Mouse (Mus musculus) kidney, postnatal 36 days (tissue): Measurements from ENCODE around the gene Adam22.

Experiments
- DNase-seq, 2 experiments: peaks; one replicate each; pipeline ENCODE4 v3.0.0; 2021 to 2022; ENCODE audit warnings: mixed read lengths in 2 of 2

The Adam22 gene

DNA sequence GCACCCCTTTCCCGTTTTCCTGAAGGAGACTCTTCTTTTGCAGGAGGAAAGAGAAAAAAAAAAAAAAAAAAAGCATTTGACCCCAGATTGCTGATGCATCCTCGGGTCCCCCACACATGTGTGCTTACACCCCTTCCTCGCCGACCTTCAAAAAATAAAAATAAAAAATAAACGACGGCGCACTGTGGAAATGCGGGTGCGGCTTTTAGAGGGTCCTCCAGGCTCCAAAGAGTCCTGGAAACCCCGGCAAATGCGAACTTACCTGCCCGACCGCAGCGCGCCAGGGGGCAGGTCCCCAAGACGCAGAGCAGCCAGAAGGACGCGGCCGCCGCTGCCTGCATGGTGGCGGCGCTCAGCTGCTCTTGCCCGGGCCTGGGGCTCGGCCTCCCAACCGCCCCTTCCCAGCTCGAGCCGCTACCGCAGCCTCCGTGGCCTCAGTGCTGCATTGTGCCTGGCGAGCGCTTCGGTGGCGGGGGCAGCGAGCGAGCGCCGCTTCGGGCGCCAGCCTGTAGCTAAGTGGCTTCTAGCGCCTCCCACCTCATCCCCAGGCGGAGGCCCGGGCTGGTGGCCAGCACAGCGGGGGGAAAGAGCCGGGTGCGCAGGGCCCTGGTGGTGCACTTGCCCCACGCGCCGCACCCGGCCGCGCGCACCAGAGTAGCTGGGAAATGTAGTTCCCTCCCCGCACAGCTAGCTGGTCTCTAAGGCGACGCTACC, at the start of gene Adam22:
Adam22 (minus strand) TSS at position 547 of the 714 bp plus-strand sequence.
- peak; percentile 69 to 84 for DNase-seq

DNA sequence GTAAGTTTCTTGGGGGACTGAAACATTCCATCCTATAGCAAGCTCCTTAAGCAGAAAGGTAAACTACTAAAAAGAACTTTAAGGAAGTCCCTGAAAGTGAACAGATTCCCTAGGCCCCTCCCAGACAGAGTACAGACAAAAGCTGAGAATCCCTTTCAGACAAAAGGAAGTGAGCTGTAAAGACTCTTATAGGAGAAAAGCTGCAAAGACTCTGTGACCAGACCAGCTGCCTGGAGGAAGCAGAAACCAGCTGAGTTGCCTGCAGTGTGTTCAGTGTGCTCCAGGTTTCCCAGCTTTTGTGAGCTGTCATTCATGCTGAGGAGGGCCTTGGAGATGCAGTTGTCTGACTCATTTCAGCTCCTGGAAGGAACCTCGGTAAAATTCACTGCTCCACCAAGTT, 49.5 kb upstream of the Adam22 start:
- DNase-seq = no peak

DNA sequence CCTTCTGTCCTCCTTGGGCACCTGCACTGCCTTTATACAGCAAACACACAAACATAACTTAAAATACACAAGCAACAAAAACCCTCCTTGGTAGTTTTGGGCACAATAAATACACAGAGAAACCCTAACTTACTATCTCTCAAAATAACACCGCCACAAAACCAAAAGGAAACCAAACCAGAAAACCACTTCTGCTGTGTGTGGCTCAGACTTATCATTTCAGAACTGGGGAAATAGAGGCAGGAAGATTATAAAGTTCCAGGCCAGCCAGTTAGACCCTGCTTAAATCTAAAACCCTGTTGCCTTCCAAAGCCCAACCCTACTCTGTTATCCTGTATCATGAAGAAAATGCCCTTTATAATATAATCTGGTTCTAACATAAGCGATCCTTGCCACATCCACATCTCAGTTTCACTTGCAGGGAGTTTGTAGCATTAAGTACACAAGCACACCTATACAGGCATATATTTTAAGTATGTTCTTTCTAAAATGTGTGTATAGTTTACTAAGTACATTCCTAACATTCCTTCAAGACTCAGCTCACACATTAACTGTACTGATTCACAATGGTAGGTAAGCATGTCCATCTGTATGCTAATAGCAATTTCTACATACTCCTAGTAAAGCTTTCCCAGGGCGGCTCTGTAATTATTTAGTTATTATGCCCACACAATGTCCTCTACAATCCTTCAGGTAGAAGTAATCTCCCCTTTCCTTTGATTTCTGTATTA, 48.9 kb upstream of the Adam22 start:
- DNase-seq = no peak

DNA sequence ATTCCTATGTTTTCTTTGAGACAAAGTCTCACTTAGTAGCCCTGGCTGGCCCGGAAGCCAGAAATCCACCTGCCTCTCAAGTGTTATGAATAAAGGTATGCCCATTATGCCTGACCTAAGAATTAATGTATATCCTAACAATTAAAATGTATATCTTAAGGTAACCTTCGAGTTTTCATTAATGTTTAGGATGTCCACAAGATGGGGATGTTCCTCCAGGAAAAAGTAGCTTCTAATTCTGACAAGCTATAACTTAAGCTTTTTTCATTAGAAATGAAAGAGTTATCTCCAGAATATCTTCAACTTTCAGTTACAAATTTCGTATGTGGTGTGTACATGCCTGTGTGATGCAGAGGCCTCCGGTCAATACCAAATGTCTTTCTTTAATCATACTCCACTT, 40.8 kb upstream of the Adam22 start:
- DNase-seq = no peak

DNA sequence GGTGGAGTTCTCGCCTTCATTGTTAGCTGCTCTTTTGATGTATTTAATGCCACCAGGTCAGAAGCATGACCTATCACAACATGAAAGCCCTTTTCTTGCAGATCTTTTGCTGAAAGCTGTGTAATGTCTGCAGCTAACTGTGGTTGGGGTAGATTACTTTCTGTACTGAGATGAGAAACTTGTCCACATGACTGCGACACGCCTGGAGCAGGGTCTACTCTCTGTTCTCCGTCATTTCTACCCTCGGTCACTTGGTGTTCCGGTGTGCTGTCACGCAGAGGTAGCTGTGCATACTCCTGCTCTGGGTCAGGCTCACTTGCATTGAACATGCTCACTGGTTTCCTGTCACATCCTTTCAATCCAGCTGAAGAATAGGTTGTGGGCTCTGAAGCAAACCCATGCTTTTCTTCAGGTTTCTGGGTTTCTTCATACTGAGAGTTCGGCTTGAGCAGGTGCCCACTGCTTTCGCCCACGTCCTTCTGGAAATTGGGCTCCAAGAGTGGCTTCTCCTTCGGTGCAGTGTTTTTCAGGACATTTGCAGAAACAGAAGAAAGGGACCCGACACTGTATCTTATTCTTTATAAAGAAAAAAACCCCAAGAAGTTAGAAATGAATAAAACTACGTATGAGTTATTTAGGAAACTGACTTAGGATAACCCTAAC, 29.8 kb upstream of the Adam22 start:
- no peak for DNase-seq

DNA sequence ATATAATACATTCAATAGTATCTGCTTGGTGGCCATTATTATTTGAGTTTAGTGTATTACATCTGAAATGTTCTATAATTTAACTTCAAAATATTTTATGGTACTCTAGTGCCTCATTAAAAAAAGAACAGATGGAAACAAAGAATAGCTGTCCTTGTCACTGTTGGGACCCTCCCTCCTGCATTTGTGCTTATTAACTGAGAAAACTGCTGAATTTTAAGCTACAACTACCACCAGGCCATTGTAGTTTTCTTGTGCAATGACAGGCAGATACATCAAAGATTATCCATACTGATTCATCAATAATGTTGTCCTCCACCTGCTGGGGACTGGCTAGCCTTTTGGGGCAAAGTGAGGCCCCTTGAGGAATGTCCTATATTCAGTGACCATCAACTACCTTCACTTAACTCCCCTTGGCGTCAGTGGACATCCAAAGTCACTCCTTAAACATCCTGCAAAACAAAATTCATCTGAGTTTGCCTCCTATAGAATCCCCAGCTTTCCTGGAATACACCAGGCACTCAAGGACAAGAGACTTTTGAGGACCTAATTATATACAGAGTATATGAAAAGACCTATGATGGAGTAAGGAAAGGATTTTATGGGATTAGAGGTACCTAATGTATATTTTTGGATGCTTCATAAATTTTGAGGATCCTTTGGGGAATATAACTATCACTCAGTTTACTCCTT, 26.1 kb upstream of the Adam22 start:
- no peak for DNase-seq

DNA sequence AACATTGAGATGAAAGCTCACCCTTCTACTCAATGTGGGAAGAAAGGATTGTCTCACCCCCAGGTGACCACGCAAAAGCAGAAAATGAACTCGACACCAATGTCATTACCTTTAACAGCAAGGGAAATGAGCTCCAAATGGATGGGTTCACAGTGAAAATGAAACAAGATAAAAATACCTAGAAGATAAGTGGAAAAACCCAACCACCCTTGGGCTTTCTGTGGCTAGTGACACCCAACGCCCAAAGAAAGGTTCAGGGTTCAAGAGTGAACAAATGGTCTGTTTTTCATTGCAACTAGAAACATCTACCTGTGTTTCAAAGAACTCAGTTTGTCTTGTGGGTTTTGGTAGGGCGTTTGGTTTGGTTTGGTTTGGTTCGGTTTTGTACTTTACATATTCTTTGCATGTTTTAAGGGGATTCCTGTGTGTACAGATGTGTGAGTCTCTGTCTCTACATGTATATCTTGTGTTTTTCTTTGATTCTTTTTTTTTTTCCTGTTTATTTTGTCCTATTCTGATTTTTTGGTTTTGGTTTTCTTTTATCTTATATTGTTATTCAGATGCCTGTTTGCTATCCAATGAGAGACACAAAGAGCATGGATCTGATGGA, 6.4 kb upstream of the Adam22 start:
- no peak for DNase-seq

DNA sequence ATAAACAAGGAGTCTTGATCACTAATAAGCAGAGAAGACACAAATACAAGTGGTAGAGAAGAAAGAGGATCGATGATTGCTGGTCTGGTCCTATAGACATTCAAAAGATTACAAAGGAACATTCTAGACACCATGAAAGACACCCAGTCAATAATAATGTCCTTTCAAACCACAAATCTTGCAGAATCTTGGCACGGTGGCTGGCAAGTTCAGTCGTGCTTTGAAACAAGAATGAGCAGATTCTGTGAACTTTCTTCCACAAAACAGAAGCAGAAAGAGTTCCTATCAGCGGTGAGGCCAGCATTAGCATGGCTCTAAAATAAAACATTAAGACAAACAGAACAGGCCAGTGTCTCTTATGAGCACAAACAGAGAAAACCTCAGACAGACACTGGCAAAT, 5.5 kb upstream of the Adam22 start:
- DNase-seq = no peak

DNA sequence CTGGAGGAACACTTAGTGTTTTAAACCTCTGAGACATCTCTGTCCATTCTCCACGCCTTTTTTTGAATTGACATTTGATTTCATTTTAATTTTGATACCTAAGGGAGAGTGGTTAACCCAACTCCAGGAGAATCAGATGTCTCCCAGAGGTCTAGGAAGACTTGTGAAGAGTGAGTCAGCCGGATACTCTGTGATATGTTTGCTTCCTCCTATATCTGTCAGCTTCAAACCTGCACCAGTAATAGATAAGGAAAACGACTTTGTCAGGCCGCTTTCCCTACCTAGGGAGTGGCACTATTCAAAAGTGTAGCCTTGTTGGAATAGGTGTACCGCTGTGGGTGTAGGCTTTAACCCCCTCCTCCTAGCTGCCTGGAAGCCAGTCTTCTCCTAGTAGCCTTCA, 821 bp upstream of the Adam22 start:
- no peak for DNase-seq

DNA sequence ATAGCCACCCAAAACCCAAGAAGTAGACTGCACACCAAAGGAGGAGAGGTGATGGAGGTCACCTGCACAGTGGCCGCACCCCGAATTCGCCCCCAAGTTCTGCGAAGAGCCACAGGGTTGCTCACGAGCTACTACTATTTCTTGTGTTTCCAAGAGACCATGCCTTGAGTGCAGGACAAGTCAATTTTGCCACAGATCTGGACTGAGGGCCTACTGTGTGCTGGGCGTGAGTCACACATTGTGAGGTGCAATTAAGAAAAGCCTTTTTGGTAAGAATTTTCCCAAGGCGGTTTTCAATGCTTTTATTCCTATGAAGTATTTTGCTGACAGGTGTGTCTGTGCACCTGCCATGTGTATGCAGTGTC, 350 bp upstream of the Adam22 start:
- DNase-seq = no peak

DNA sequence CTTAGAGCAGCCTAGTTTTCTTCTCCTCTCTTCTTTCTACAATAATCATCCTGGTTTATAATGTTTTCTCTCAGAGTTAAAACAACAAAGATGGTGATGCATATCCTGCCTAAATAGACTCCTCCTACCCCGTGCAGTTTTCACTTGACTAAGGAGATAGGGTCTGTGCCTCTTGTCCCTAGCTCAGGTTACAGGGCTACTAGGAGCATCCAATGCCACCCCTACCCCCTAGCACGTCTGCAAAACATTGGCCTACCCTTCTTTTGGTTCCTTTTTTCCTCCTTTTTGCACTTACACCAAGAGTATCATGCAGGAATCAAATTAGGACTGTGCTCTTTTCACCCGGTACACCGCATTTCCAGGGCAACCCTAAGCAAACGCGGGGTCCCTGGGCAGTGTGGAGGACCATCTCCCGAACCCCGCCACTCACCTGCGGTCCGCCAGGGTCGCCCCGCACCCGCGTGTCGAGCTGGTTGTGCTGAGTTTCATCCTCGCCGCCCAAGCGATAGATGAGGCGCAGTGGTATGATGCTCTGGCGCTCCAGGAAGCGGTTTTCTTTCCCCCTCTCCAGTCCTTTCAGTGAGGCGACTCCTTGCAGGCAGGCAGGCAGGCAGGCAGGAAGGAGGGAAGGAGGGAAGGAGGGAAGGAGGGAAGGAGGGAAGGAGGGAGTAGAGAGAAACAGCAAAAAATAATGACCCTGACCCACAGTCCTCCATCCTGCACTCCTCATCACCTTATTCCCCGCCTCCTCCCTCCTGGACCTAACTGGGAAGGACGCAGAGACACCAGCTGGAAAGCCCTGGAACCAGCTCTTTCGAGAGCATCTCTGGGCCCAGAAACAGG, 968 bp downstream of the Adam22 start:
- DNase-seq = no peak

DNA sequence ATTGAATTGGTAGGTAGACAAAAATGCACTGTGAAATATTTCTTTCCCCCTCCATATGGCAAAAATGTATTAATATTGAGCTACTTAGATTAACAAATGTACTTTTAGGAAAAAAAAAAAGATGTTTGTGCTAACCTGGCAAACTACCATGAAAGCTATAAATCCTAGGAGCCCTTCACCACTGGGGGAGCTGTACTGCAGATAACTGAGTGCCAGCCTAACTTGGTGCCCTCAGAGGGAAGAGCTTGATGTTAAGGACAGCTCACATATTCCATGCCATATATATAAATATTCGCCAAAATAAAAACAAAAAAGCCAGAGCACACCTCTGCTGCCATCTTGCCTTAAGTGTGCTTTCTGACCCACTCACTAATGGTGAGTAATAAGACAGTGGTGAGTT, 5.6 kb downstream of the Adam22 start:
- peak in 1 of 2 experiments; percentile 22 for DNase-seq

DNA sequence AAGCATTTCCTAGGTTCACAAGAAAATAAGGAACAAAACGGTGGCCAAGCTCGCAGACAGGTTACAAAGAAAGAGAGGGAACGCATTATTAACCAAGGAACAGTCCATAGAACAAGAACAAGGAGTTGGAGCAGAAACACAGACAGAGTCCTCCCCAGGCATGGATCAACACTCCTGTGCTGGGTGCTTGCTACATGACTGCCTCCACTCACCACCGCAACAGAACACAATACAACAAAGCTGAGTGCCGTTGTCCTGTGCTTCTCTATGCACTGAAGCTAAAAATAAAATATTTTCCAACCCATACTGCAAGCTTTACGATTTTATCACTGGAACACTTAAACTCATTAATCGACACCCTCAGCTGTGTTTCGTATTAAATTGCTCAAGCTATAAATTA, 10.3 kb downstream of the Adam22 start:
- DNase-seq = no peak

DNA sequence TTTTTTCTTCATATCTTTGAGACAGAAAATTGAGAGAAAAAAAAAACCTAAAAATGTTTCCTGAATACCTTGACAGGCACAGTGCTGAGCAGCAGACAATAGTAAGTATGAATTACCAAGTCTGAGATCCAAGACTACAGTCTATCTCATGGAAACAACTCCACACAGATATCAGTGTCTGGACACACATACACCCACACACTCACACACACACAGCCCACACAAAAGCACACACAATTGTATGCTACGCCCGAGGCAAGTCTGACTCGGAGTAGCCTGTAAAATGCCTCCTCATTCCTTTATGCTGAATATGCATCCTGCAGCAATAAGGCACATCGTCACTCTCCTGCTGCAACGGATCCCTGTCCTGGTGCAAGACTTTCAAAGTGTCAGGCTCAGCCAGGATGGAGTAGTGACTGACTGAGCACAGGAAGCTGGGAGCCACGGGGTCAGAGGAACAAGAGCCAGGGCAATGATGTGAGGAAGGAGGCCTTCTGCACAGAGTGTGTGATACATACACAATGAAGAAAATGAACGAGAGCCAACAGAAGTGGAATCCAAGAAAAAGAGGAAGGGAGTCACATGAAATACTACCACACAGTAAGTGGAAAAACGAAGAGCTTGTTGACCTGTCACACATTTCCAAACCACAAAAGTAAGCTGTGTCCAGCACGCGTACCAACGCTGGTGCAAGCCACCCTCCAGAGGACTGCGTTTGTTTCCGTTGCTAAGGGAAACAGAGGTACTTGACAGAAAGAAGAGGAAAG, 10.9 kb downstream of the Adam22 start:
- peak; percentile 30 to 31 for DNase-seq

DNA sequence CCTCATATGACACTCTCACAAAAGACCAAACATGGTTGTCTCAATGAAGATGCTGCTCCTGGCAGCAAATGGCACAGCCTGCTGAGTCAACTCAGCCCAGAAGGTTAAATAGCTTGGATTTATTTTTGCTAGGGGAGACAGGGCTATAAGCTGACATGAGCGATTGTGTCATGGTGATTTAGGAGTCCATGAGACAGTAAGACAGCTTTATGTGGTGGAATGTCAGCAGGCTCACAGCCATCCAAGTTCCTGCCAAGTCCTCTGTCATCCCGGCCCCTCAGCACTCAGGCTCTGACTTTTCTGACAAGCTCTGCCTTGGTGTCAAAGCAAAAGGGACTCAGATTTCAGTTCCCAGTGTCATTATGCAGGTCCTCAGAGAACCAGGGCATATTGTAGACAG, 11.6 kb downstream of the Adam22 start:
- peak; percentile 19 to 25 for DNase-seq

DNA sequence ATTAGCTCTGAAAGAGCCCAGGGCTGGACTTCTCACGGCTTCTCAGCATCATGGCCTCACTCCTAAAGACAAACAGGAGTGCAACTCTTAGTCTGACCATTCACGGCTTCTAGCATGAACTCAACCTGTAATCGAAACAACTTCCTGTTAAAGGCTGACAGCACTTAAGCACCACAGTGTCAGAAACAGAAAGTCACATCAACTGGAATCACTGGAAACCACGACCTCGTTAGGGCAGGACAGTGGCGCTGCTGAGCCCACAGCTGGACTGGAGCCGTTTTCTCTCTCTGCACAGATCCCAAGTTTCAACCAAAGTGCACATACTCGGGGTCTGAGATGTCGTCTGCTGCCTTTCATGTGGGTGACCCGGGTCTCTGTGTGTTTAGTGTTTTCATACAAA, 18.4 kb downstream of the Adam22 start:
- DNase-seq = no peak

DNA sequence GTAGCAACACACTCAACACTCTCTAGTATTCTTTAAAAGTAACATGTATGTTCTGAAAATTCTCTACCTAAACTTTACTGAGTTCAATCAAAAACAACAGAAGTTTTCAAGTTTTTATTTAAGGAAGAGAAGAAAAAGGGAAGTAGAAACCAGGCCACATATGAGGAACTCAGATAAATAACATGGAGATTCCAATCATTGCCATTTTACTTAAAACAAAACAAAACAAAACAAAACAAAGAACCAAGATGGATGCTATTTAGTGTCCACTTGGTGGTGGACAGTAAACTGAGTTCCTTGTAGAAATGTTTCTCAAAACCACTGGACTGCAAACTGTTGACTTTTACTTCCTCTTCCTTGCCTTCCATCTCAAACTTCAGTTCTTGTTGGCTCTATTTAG, 21.6 kb downstream of the Adam22 start:
- no peak for DNase-seq

DNA sequence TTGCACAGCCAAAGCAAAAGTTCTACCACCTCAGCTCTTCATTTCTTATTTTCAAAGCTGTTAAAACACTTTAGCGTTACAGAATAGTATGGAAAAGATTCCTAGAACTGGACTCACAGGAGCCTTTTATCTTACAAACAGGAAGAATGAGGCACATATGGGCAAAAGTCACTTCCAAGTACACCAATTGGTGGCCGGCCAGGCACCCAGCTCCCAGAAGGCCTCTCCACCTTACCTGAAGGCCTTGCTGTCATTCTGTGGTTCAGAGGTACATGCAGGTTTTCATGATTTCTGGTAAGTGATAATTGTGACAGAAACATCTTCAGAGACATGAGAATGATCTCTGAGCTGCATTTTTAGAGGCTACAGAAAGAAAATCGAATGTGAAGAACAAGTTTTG, 24.7 kb downstream of the Adam22 start:
- no peak for DNase-seq

DNA sequence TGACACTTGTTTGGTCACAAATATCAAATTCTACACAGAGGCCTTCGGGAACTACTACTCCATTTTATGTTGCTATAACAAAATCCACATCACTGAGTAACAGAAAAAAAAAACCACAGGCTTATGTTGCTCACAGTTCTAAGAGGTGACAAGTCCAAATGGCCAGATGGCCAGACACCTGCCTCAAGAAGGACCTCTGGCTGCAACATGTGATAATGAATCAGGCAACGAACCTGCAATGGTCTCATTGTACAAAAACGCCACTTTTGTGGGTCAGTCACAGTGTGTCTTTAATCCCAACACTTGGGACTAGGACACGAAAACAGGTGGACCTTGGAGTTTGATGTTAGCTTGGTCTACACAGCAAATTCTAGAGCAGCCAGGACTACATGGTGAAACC, 26.3 kb downstream of the Adam22 start:
- DNase-seq = no peak

DNA sequence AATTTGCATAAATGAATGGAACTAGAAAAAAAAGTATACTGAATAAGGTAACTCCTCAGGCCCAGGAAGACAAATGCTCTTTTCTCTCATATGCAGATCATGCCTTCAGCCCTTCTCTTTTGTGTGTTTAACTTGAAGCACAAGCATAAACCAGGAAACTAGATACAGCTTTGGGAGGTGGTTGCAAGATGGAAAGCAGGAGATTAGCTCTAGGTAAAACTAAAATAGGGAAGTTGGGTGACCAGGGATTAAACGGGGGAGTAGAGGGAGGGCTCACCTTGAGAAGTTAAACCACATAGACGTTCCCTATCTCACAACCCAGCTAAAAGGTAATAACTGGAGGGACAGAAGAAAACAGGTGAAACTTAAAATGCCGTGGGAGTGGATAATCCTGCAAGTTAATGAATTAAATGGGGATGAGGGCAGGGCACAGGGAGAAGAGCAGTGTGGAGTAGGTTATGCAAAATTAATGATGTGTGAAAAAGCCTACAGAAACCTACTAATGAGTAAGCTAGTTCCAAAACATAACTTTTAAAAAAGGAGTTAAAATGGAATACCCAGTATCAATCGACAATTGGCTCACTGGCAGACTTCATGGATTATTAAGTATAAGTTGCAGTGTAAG, 40.2 kb downstream of the Adam22 start:
- no peak for DNase-seq

DNA sequence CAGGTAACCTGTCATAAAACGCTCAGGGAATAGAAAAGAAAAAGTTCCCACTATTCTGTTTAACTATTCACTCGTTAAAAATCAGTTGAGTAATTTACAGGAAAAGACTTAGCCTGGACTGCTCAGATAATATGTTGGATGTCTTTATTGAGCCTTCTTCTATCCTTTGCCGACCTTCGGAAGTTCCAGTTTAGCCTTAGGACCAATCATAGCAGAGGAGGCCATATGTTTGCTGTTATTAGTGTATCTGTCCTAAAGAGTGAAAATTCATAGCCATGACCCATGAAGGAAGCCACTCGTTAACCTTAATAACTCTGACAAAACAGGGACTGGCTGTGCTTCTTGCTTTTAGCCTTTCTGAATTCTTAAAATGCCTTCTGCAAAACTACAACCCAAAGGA, 41.3 kb downstream of the Adam22 start:
- DNase-seq = peak in 1 of 2 experiments; percentile 24
